Mouse (Mus musculus) layer of hippocampus, adult 18-20 months (tissue): Measurements from ENCODE around the gene Fbxw11. TPM values are rescaled to one million over a fixed set of nuclear protein-coding genes. Genes with fewer than 3 reads are reported as not detected.
"Not testable (repeated sequence)": the region's sequence is repeated elsewhere in the genome, so short reads cannot be mapped to it uniquely, and the experiment has no call there.

Experiments used
- DNase-seq, 2 experiments: peaks; one replicate each; pipeline ENCODE4 v3.0.0; 2022; ENCODE audit warnings: low spot score in 2 of 2
- total RNA-seq, 2 experiments: library from RNA; stranded (reverse); gene quantifications; 2 replicates each; pipeline ENCODE4 v1.2.3; 2021

Gene Fbxw11
- total RNA-seq, 2 experiments from 2014 or later, result 141 to 164 TPM

- DNase-seq, result no peak
Measured at GRCm38 (mm10) chr11:32706406-32706993, 64.0 kb downstream of the Fbxw11 start.

DNA sequence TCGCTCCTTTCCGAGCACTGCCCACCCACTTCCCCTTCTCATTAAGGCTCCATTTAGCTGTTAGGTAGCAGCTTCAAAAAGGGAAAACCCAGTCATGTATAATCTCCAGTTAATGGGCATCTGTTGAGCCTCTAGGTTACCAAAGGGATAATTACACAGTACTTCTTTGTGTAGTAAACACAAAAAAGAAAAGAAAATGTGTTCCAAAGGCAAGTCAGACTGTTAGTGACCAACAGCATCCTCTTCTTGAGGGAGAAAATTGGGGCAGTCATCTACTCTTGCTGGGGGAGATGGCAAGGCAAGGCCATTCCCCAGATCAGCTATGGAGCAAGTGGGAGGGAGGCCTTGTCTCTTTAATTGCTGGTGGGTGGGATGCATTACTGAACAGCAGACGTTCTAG, 65.0 kb downstream of the Fbxw11 start:
- no peak for DNase-seq

GRCm38 (mm10) chr11:32708739-32709501, 66.4 kb downstream of the Fbxw11 start:
- DNase-seq, result no peak

- DNase-seq, result peak in 1 of 2 experiments; percentile 82
Measured at GRCm38 (mm10) chr11:32709563-32709962, 67.0 kb downstream of the Fbxw11 start.

GRCm38 (mm10) chr11:32714230-32714629, 71.7 kb downstream of the Fbxw11 start:
- DNase-seq, result peak in 1 of 2 experiments; percentile 56

DNA sequence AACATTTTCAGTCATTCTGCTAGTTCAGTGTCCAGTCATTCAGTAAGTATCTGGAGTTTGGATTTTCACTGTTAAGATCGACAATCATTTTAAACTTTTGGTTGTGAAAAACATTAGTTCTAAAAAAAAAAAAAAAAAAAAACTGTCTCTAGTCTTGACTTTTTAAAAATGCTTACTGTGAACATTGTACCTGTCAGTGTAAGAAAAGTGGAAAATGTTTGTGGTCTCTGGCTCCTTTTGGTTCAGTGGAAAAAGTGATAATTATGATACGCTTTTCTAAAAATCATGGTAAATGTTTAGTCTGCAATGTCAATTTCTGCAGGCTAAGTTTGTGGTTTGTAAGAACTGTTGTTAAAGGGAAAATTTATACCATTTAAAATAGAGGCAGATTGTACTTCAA, 72.4 kb downstream of the Fbxw11 start:
- DNase-seq, result no peak

DNA sequence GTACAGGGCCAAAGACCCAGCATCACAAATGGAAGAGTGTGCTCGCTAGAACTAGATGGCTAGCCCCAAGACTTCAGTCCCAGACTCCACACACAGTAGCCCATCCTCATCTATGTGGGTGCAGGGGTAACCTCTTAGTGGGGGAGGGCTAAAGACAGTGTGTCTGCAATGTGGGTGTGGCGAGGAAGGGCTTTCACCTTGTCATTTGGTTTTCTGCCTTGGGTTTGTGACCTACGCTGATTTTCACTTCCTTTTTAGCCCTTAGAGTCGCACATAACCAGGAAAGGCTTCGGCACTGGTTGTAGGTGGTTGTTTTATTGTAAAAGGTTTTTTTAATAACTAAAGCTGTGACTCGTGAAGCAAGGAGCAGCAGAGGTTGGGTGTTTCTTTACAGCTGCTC, 73.0 kb downstream of the Fbxw11 start:
- DNase-seq, result no peak

GRCm38 (mm10) chr11:32715970-32716369, 73.4 kb downstream of the Fbxw11 start:
- no peak for DNase-seq

GRCm38 (mm10) chr11:32716876-32717275, 74.4 kb downstream of the Fbxw11 start:
- no peak for DNase-seq

DNA sequence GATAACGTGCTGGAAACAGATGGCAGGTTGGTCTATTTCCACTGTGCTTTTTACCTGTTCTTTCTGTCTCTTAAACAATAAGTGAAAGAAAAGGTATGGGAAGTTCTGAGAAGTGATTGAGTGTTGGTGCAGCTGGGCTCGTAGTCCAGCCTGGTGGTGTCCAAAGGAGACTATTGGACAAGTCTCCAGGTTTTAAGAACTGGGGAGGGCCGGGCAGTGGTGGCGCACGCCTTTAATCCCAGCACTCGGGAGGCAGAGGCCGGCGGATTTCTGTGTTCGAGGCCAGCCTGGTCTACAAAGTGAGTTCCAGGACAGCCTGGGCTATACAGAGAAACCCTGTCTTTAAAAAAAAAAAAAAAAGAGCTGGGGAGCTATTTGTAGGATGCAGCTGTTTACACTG, 75.2 kb downstream of the Fbxw11 start:
- DNase-seq, result not testable (repeated sequence)

GRCm38 (mm10) chr11:32718371-32718770, 75.8 kb downstream of the Fbxw11 start:
- no peak for DNase-seq

DNA sequence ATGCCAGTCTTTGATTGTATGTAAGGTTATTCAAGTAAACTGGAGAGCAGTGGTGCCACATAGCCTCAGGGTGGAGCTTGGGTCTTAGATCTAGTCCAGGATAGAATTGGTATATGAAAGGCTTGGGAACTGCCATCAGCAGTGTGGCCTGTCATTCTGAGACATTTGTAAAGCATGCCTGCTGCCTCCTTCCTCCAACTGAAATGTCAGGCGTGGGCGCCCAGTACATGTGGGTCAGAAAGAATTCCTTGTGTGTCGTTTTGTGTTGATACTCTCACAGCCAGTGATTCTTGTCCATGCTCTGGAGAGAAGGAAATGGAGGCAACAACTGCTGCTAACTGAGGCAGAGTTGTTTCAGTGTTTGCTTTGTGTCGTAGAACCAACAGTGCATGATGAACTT, 76.5 kb downstream of the Fbxw11 start:
- DNase-seq, result peak in 1 of 2 experiments; percentile 41

DNA sequence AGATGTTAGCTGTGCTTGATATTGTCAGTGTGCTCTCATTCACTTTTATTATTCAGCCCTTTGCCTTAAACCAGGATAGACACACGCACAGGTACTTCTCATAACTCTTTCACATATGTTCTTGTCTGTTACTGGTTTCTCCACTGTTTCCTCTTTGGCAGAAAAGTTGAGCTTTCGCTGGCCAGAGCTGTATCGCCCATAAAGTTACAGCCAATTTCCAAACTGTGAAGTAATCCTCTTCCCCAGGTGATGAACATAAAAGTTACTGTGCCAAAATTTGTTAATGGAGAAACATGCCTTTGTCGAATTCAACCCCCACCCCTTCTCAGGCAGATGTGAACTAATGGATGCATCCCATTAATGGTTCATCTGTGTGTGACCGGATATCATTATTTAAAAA, 80.1 kb downstream of the Fbxw11 start:
- no peak for DNase-seq

GRCm38 (mm10) chr11:32723287-32723686, 80.8 kb downstream of the Fbxw11 start:
- no peak for DNase-seq

DNA sequence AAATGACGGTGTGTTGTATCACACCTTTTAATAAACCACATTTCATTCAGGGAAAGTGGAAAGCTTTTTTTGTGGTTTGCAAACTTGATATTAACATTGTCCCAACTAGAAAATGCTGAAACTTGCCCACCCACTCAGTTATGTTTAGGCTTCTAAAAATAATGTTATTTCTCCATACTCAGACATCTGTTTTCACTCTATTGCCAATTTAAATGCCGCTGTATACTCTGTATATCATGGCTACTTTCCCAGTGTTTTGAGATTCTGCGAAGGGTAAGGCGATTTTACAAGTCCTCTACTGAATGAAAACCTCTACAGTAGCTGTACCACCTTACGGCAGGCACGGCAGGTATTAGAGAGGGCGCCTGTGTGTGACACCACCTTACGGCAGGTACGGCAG, 82.6 kb downstream of the Fbxw11 start:
- no peak for DNase-seq

- no peak for DNase-seq
Measured at GRCm38 (mm10) chr11:32732467-32732866, 89.9 kb downstream of the Fbxw11 start.

- DNase-seq, result no peak
Measured at GRCm38 (mm10) chr11:32733195-32733594, 90.7 kb downstream of the Fbxw11 start.

- DNase-seq, result no peak
Measured at GRCm38 (mm10) chr11:32736371-32736770, 93.8 kb downstream of the Fbxw11 start.

GRCm38 (mm10) chr11:32737729-32738128, 95.2 kb downstream of the Fbxw11 start:
- DNase-seq, result no peak

GRCm38 (mm10) chr11:32743891-32744290, 101.4 kb downstream of the Fbxw11 start:
- no peak for DNase-seq

DNA sequence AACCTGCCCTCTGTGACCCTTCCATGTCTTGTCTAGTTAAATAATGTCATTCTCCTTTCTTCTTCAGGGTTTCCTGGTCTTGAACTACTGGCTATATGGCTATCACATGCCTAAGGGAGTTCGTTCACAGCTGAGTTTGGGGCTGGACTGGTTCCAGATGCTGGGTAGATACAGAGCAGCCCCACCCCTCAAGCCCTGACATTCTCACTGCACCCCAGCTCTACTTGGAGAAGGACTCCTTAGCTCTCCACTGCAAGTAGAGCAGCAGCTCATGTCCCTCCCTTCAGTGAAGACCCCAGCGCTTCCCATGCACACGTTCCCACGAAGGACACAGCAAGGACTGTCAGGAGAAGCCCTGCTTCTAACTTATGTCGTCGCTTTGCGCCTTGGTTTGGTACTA, 101.9 kb downstream of the Fbxw11 start:
- DNase-seq, result no peak

GRCm38 (mm10) chr11:32745466-32745865, 102.9 kb downstream of the Fbxw11 start:
- no peak for DNase-seq

- no peak for DNase-seq
Measured at GRCm38 (mm10) chr11:32746036-32746435, 103.5 kb downstream of the Fbxw11 start.
